Mouse (Mus musculus) kidney, adult 2 months (tissue): ENCODE measurements around the gene Naxe. TPM values are rescaled to one million over a fixed set of nuclear protein-coding genes. Genes with fewer than 3 reads are reported as not detected.

Experiments used
- DNase-seq: peaks from one replicate; pipeline ENCODE4 v3.0.0; 2021
- H3K27ac ChIP-seq: fragments of 200-500 bp; 2 replicates; pipeline ENCODE4 v1.5.1; 2012; ENCODE audit warnings: low read depth, low read length, control low read depth, inconsistent platforms; ENCODE audit not compliant: insufficient read depth
- H3K27me3 ChIP-seq: fragments of 200-500 bp; replicated peaks from 2 replicates; pipeline ENCODE4 v1.6.1; 2012; ENCODE audit warnings: mild to moderate bottlenecking, moderate library complexity, low read length, inconsistent platforms; ENCODE audit not compliant: control insufficient read depth, insufficient read depth
- H3K36me3 ChIP-seq: fragments of 200-500 bp; 2 replicates; pipeline ENCODE4 v1.6.1; 2012; ENCODE audit warnings: mild to moderate bottlenecking, moderate library complexity, low read length, inconsistent platforms; ENCODE audit not compliant: control insufficient read depth, insufficient read depth
- H3K4me1 ChIP-seq: fragments of 200-500 bp; 2 replicates; pipeline ENCODE4 v1.6.1; 2011; ENCODE audit warnings: low read length; ENCODE audit not compliant: control insufficient read depth, insufficient read depth
- H3K4me3 ChIP-seq: fragments of 200-500 bp; 2 replicates; pipeline ENCODE4 v1.5.1; 2011; ENCODE audit warnings: mild to moderate bottlenecking, low read depth, low read length, control low read depth; ENCODE audit not compliant: insufficient read depth
- CTCF ChIP-seq: fragments of 200-500 bp; conservative IDR thresholded peaks from 2 replicates; pipeline ENCODE4 v1.5.1; 2011; ENCODE audit warnings: low read depth, mild to moderate bottlenecking, control low read depth, low read length, moderate library complexity, mixed read lengths; ENCODE audit not compliant: insufficient read depth, insufficient read length
- POLR2A ChIP-seq: fragments of 200-500 bp; IDR thresholded peaks from one replicate; pipeline ENCODE4 v1.6.1; 2011; ENCODE audit warnings: low read depth, low read length, control low read depth
- WGBS: fragments of 180-500 bp; shearing (Covaris S2); methylation state at CpG from one replicate; pipeline ENCODE4 v1.1.7; 2018; 5-methylcytosine and 5-hydroxymethylcytosine counted together
- polyA plus RNA-seq: library from polyadenylated mRNA; depleted of rRNA; stranded (reverse); fragments of >200 nt; gene quantifications from 2 replicates; pipeline ENCODE4 v1.2.3, GENCODE M21; 2012

Naxe gene
- polyA plus RNA-seq, 1 experiment: 165 TPM

DNA sequence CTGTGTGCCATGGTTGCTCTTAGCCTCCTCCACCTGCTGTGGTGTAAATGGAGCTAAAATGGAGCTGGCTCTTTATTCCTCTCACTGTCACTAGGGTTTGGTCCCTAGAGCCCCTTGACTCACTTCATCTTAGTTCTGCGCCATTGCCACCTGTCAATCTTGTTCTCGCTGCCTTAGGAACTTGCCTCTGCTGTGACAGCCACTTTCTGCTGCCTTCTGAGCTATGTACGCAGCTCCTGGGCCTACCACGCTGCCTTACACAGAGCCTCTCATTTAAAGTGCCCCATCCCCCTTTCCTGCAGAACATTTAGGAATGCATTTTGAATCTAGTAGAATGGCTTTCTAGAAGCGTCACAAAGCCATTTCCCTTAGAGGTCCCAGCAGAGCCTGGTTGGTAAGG is 35.8 kb upstream of the Naxe start:
- H3K36me3 ChIP-seq: no peaks in the 10 kb centered on the region
- DNase-seq: no peak
- H3K4me1 ChIP-seq: no peaks in the 10 kb centered on the region
- no peak overlapping the region for H3K4me3 ChIP-seq
- H3K27me3 ChIP-seq: no peaks in the 10 kb centered on the region
- 97% methylated on average over 5 of the region's 5 CpGs for WGBS
- H3K27ac ChIP-seq: no peak overlapping the region
- no peak for TF ChIP-seq POLR2A
- TF ChIP-seq CTCF: no peak

- 94% methylated on average over 6 of the region's 6 CpGs for WGBS
- Histone ChIP-seq H3K4me3 (no peak overlapping the region), H3K27me3 (no peaks in the 10 kb centered on the region), H3K27ac (no peak overlapping the region), H3K36me3 (no peaks in the 10 kb centered on the region), H3K4me1 (no peaks in the 10 kb centered on the region)
- TF ChIP-seq POLR2A: no peak
- no peak for TF ChIP-seq CTCF
- DNase-seq: no peak
Measured at GRCm38 (mm10) chr3:88090616-88091015, 32.3 kb upstream of the Naxe start.

- H3K4me3 ChIP-seq: no peak overlapping the region
Measured at GRCm38 (mm10) chr3:88090106-88090505, 31.8 kb upstream of the Naxe start.

DNA sequence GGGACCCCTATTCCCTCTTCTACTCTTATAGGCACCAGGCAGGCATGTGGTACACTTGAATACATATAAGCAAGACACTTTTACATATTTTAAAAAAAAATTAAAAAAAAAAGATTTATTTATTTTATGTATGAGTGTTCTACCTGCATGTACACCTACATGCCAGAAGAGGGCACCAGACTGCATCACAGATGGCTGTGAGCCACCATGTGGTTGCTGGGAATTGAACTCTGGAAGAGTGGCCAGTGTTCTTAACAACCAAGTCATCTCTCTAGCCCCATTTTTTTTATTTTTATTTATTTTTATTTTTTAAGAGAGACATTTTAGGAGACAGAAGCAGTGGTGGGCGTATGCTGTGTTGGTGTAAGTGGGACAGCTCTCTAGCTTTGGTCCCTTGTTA is 29.4 kb upstream of the Naxe start:
- Histone ChIP-seq H3K36me3 (no peaks in the 10 kb centered on the region), H3K4me3 (no peak overlapping the region), H3K27ac (no peak overlapping the region), H3K4me1 (no peaks in the 10 kb centered on the region), H3K27me3 (no peaks in the 10 kb centered on the region)
- peak; percentile 68 for TF ChIP-seq CTCF
- TF ChIP-seq POLR2A: no peak
- peak; percentile 56 for DNase-seq
- 97% methylated on average over 1 of the region's 1 CpGs for WGBS

More at GRCm38 (mm10) chr3:88090106-88090505, 31.8 kb upstream of the Naxe start:
- Histone ChIP-seq H3K4me1 (no peaks in the 10 kb centered on the region), H3K36me3 (no peaks in the 10 kb centered on the region), H3K27me3 (no peaks in the 10 kb centered on the region), H3K27ac (no peak overlapping the region)
- TF ChIP-seq CTCF (no peak), POLR2A (no peak)
- WGBS: 93% methylated on average over 7 of the region's 7 CpGs
- DNase-seq: no peak

DNA sequence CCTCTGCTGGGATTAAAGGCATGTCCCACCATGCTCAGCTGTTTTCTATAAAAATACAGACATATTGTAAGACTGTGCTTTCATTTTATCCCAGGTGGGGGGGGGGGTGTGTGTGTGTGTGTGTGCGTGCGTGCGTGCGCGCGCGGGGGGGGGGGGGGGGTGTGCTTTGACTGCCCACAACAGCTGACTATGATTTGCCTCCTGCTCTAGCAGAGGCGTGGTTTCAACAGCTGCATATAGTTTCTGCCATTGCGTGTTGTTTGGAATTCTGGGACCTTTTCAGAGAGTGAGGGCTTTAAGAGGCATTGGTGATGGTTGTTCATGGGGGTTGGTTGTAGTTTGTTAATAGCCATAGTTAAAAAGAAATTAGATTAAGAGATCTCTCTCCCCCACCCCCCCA is 27.2 kb upstream of the Naxe start:
- Histone ChIP-seq H3K4me3 (no peak overlapping the region), H3K36me3 (no peaks in the 10 kb centered on the region), H3K27me3 (no peaks in the 10 kb centered on the region), H3K4me1 (peaks cover 3% of the 10 kb centered on the region; the same call in 1 of the 2 replicates), H3K27ac (no peak overlapping the region)
- TF ChIP-seq CTCF (no peak), POLR2A (no peak)
- DNase-seq: no peak
- 93% methylated on average over 9 of the region's 9 CpGs for WGBS

- no peaks in the 10 kb centered on the region for H3K27me3 ChIP-seq
- DNase-seq: no peak
- H3K27ac ChIP-seq: no peak overlapping the region
- H3K4me1 ChIP-seq: peaks cover 3% of the 10 kb centered on the region; the same call in 1 of the 2 replicates
- WGBS: 91% methylated on average over 2 of the region's 2 CpGs
- no peak overlapping the region for H3K4me3 ChIP-seq
- no peaks in the 10 kb centered on the region for H3K36me3 ChIP-seq
- TF ChIP-seq POLR2A (no peak), CTCF (no peak)
Measured at GRCm38 (mm10) chr3:88084001-88084400, 25.7 kb upstream of the Naxe start.

DNA sequence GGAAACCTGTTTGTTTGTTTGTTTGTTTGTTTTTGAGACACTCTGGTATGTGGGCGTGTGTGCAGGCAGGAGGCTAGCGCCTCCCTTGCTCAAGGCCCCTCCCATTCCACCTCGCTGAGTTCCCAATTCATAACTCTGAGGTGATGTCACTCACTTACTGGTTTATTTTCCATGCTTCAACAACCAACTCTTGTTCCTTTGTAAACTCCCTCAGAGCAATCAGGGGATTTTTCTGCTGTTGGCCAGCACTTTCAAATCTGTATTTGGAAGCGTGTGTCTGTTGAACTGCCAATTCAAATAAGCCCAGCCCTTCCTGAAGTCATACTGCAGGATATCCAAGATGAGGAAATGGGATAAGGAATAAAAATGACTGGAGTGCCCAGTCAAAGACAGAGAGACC is 24.4 kb upstream of the Naxe start:
- DNase-seq: no peak
- H3K36me3 ChIP-seq: no peaks in the 10 kb centered on the region
- peaks cover 3% of the 10 kb centered on the region; the same call in 1 of the 2 replicates for H3K4me1 ChIP-seq
- no peak overlapping the region for H3K27ac ChIP-seq
- 13% methylated on average over 4 of the region's 4 CpGs for WGBS
- no peak overlapping the region for H3K4me3 ChIP-seq
- TF ChIP-seq CTCF (no peak), POLR2A (no peak)
- no peaks in the 10 kb centered on the region for H3K27me3 ChIP-seq
